Mouse (Mus musculus) forebrain, embryonic 12.5 days (tissue): ENCODE results near the gene Cep128. TPM values are rescaled to one million over a fixed set of nuclear protein-coding genes. Genes with fewer than 3 reads are reported as not detected.

Experiments
- ATAC-seq: fragments of 200-750 bp; cut with Nextera tagmentation; 2 replicates; pipeline ENCODE4 v1.8.0; 2017; ENCODE audit warnings: moderate TSS enrichment; ENCODE audit not compliant: low FRiP score
- H3K27ac ChIP-seq: fragments of 300-500 bp; sonication (generic); 2 replicates; pipeline ENCODE4 v1.5.1; 2016; ENCODE audit warnings: mild to moderate bottlenecking
- H3K27me3 ChIP-seq: fragments of 300-500 bp; sonication (generic); 2 replicates; pipeline ENCODE4 v1.6.1; 2016; ENCODE audit warnings: mild to moderate bottlenecking
- H3K36me3 ChIP-seq: fragments of 300-500 bp; sonication (generic); replicated peaks from 2 replicates; pipeline ENCODE4 v1.6.1; 2016; ENCODE audit warnings: mild to moderate bottlenecking
- H3K4me1 ChIP-seq: fragments of 300-500 bp; sonication (generic); 2 replicates; pipeline ENCODE4 v1.6.1; 2016
- H3K4me2 ChIP-seq: fragments of 300-500 bp; sonication (generic); 2 replicates; pipeline ENCODE4 v1.6.1; 2016; ENCODE audit warnings: mild to moderate bottlenecking, moderate library complexity
- H3K4me3 ChIP-seq: fragments of 300-500 bp; sonication (generic); replicated peaks from 2 replicates; pipeline ENCODE4 v1.5.1; 2016; ENCODE audit warnings: mild to moderate bottlenecking
- H3K9ac ChIP-seq: fragments of 300-500 bp; sonication (generic); 2 replicates; pipeline ENCODE4 v1.6.1; 2016; ENCODE audit warnings: mild to moderate bottlenecking
- H3K9me3 ChIP-seq: fragments of 300-500 bp; sonication (generic); 2 replicates; pipeline ENCODE4 v1.6.1; 2016
- WGBS: fragments of 180-500 bp; shearing (Covaris S2); methylation state at CpG from one replicate; pipeline ENCODE4 v1.1.7; 2016; 5-methylcytosine and 5-hydroxymethylcytosine counted together
- polyA plus RNA-seq: library from polyadenylated mRNA; unstranded; fragments of >200 nt; fragmentation: Nextera tagmentation; extraction: Ambion mirVana; gene quantifications from 2 replicates; pipeline ENCODE4 v1.2.1, GENCODE M21; 2016

Gene Cep128
- polyA plus RNA-seq, 1 experiment from 2014 or later = 11.1 TPM

DNA sequence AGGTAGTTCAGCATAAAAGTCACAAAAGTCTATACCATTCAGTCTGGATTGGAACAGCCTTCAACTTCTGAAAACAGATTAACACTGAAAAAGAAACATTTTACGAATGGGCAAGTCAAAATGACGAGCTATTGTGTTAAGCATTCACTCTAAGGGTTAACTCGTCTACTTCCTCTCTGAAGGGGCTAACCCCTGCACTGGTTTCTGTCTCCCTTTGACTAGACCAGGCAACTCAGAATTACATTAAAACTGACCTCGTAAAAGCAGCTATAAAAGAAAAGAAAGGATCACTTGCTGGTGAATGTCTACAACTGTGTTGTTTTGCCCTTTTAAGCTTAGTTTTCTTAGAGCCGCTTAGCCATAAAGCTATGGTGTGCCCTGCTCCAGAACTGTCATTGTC, 79.2 kb downstream of the Cep128 start:
- Histone ChIP-seq H3K27ac (no peak overlapping the region), H3K36me3 (no peaks in the 10 kb centered on the region), H3K4me2 (no peak overlapping the region), H3K27me3 (no peaks in the 10 kb centered on the region), H3K9me3 (no peaks in the 10 kb centered on the region), H3K9ac (no peak overlapping the region), H3K4me1 (no peaks in the 10 kb centered on the region), H3K4me3 (no peak overlapping the region)
- WGBS = 69% methylated on average over 5 of the region's 5 CpGs
- ATAC-seq = no peak

GRCm38 (mm10) chr12:91298700-91299099, 85.5 kb downstream of the Cep128 start:
- Histone ChIP-seq H3K9me3 (no peaks in the 10 kb centered on the region; the same call in 1 of the 2 replicates), H3K27ac (no peak overlapping the region)
- 95% methylated on average over 6 of the region's 6 CpGs for WGBS

GRCm38 (mm10) chr12:91295870-91296269, 88.3 kb downstream of the Cep128 start:
- H3K27ac ChIP-seq = no peak overlapping the region
- H3K4me1 ChIP-seq = no peaks in the 10 kb centered on the region
- no peak overlapping the region for H3K4me2 ChIP-seq
- H3K9me3 ChIP-seq = no peaks in the 10 kb centered on the region; the same call in 1 of the 2 replicates
- H3K36me3 ChIP-seq = 0 out of 2 replicates have a peak, but pooled peaks cover 6% of the 10 kb centered on the region
- no peak overlapping the region for H3K9ac ChIP-seq
- no peak overlapping the region for H3K4me3 ChIP-seq
- ATAC-seq = no peak
- 84% methylated on average over 7 of the region's 7 CpGs for WGBS
- no peaks in the 10 kb centered on the region for H3K27me3 ChIP-seq

More at GRCm38 (mm10) chr12:91298700-91299099, 85.5 kb downstream of the Cep128 start:
- Histone ChIP-seq H3K4me2 (no peak overlapping the region), H3K4me3 (no peak overlapping the region), H3K27me3 (no peaks in the 10 kb centered on the region), H3K36me3 (0 out of 2 replicates have a peak, but pooled peaks cover 6% of the 10 kb centered on the region), H3K4me1 (no peaks in the 10 kb centered on the region), H3K9ac (no peak overlapping the region)
- no peak for ATAC-seq

DNA sequence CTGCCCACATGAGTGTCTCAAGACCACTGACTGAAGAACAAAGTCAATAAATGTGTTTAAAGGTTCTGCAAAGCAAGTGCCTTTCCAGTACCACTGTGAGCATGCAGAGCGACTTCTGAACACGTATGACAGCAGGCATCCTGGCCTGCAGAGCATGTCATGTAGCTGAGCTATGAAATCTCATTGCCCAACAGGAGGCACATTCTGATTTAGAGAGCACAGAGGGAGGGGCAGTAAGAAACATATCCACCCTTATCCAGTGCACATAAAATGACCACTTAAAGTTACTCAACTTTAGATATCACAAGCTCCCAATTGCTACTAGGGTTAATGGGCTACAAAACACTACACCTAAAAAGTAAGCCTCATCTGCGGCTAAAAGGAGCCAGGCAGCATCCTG, 88.8 kb downstream of the Cep128 start:
- WGBS = 91% methylated on average over 3 of the region's 3 CpGs
- ATAC-seq = no peak
- Histone ChIP-seq H3K36me3 (0 out of 2 replicates have a peak, but pooled peaks cover 6% of the 10 kb centered on the region), H3K9me3 (no peaks in the 10 kb centered on the region; the same call in 1 of the 2 replicates), H3K4me2 (no peak overlapping the region), H3K27me3 (no peaks in the 10 kb centered on the region), H3K9ac (no peak overlapping the region), H3K27ac (no peak overlapping the region), H3K4me3 (no peak overlapping the region), H3K4me1 (no peaks in the 10 kb centered on the region)

GRCm38 (mm10) chr12:91273936-91274335, 110.3 kb downstream of the Cep128 start:
- no peaks in the 10 kb centered on the region for H3K27me3 ChIP-seq
- H3K4me1 ChIP-seq = no peaks in the 10 kb centered on the region
- no peak overlapping the region for H3K4me2 ChIP-seq
- H3K9ac ChIP-seq = no peak overlapping the region
- no peak overlapping the region for H3K27ac ChIP-seq
- 96% methylated on average over 2 of the region's 2 CpGs for WGBS
- H3K36me3 ChIP-seq = no peaks in the 10 kb centered on the region
- no peak for ATAC-seq
- H3K9me3 ChIP-seq = no peaks in the 10 kb centered on the region
- no peak overlapping the region for H3K4me3 ChIP-seq

DNA sequence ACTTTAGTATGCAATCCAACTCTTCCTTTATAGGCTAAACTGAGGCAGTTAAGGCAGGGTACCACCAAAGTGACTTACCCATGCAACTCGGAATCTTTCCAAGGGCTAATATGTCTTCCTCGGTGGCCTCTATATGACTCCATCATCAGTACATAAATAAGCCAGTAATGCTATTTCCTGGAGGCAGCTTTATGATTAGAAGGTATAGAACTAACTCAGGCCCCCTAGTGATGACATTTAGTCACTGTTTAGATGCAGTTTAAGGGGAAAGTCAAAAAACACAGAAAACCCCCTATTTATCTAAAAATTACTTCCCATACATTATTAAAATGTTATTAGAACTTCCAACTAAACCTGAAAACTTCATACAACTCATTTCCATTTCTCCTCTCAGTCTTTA, 114.6 kb downstream of the Cep128 start:
- no peak overlapping the region for H3K4me3 ChIP-seq
- no peak overlapping the region for H3K27ac ChIP-seq
- ATAC-seq = no peak
- 0 out of 2 replicates have a peak, but pooled peaks cover 4% of the 10 kb centered on the region for H3K4me1 ChIP-seq
- 96% methylated on average over 2 of the region's 2 CpGs for WGBS
- no peaks in the 10 kb centered on the region for H3K9me3 ChIP-seq
- no peak overlapping the region for H3K9ac ChIP-seq
- H3K4me2 ChIP-seq = no peak overlapping the region
- H3K27me3 ChIP-seq = no peaks in the 10 kb centered on the region
- no peaks in the 10 kb centered on the region for H3K36me3 ChIP-seq

DNA sequence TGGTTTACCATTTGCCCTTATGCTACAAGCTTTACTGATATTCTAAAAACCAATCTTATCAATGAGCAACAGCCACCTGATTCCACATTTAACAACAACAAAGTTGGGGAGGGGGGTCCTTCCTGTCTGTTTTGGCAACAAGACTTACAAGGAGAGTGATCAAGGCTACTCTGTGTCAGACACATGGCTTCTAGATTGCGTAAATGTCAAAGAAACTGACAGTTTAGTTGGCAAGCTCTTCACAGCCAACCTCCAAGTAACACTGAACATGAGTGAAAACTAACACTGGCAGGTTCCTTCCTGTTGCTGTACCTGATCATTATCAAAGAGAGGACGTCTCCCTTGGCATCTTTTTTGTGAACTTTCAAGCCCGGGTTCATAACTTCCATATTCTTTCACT, 115.2 kb downstream of the Cep128 start:
- ATAC-seq = no peak
- 87% methylated on average over 3 of the region's 3 CpGs for WGBS
- Histone ChIP-seq H3K9ac (no peak overlapping the region), H3K27me3 (no peaks in the 10 kb centered on the region), H3K27ac (no peak overlapping the region), H3K4me3 (no peak overlapping the region), H3K4me2 (no peak overlapping the region), H3K4me1 (0 out of 2 replicates have a peak, but pooled peaks cover 5% of the 10 kb centered on the region), H3K36me3 (no peaks in the 10 kb centered on the region), H3K9me3 (no peaks in the 10 kb centered on the region)

- Histone ChIP-seq H3K27ac (no peak overlapping the region), H3K4me2 (no peak overlapping the region), H3K9ac (no peak overlapping the region), H3K27me3 (no peaks in the 10 kb centered on the region), H3K9me3 (no peaks in the 10 kb centered on the region), H3K4me1 (0 out of 2 replicates have a peak, but pooled peaks cover 5% of the 10 kb centered on the region), H3K4me3 (no peak overlapping the region), H3K36me3 (no peaks in the 10 kb centered on the region)
- no peak for ATAC-seq
- WGBS = 85% methylated on average over 2 of the region's 2 CpGs
These were observed 118.2 kb downstream of the Cep128 start for GRCm38 (mm10) chr12:91266014-91266413.

DNA sequence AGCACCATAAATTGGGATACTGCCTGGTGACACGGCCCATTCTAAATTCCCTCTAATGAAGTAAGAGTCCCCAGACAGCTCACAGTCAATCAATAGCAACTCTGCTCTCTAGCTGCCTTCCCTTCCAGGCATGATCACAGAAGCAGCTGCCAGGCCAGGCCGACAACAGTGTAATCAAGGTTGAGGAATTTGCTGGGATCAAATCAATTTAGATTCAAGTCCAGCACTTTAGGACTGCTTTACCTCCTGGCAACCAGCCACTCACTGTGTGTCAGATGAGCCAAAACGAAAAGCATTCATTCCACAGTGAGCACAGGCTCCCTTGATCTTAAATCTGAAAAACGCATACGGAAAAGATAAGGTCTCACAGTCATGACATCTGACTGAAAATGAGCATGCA, 118.7 kb downstream of the Cep128 start:
- Histone ChIP-seq H3K36me3 (no peaks in the 10 kb centered on the region), H3K27ac (peak overlapping the region; percentile 37; the same call in 1 of the 2 replicates), H3K4me3 (no peak overlapping the region), H3K9me3 (no peaks in the 10 kb centered on the region), H3K4me1 (0 out of 2 replicates have a peak, but pooled peaks cover 5% of the 10 kb centered on the region), H3K9ac (no peak overlapping the region), H3K27me3 (no peaks in the 10 kb centered on the region), H3K4me2 (no peak overlapping the region)
- WGBS = 44% methylated on average over 5 of the region's 5 CpGs
- ATAC-seq = peak; percentile 82

GRCm38 (mm10) chr12:91264828-91265355, 119.3 kb downstream of the Cep128 start:
- 57% methylated on average over 3 of the region's 3 CpGs for WGBS
- Histone ChIP-seq H3K9ac (no peak overlapping the region), H3K4me2 (no peak overlapping the region), H3K27ac (no peak overlapping the region), H3K4me1 (0 out of 2 replicates have a peak, but pooled peaks cover 5% of the 10 kb centered on the region), H3K36me3 (peaks cover 4% of the 10 kb centered on the region; the same call in 1 of the 2 replicates), H3K9me3 (no peaks in the 10 kb centered on the region), H3K4me3 (no peak overlapping the region), H3K27me3 (no peaks in the 10 kb centered on the region)
- peak; percentile 21; the same call in 1 of the 2 replicates for ATAC-seq

GRCm38 (mm10) chr12:91263705-91264104, 120.5 kb downstream of the Cep128 start:
- Histone ChIP-seq H3K4me1 (0 out of 2 replicates have a peak, but pooled peaks cover 5% of the 10 kb centered on the region), H3K4me3 (no peak overlapping the region), H3K4me2 (no peak overlapping the region), H3K27me3 (no peaks in the 10 kb centered on the region), H3K36me3 (peaks cover 10% of the 10 kb centered on the region; the same call in 1 of the 2 replicates), H3K9ac (no peak overlapping the region), H3K9me3 (no peaks in the 10 kb centered on the region), H3K27ac (no peak overlapping the region)
- WGBS = 76% methylated on average over 3 of the region's 3 CpGs
- no peak for ATAC-seq

- no peak overlapping the region for H3K27ac ChIP-seq
- no peak for ATAC-seq
- H3K4me1 ChIP-seq = 0 out of 2 replicates have a peak, but pooled peaks cover 5% of the 10 kb centered on the region
- no peak overlapping the region for H3K9ac ChIP-seq
- H3K4me2 ChIP-seq = no peak overlapping the region
- WGBS = 65% methylated on average over 3 of the region's 3 CpGs
- peaks cover 10% of the 10 kb centered on the region; the same call in 1 of the 2 replicates for H3K36me3 ChIP-seq
- no peak overlapping the region for H3K4me3 ChIP-seq
- no peaks in the 10 kb centered on the region for H3K9me3 ChIP-seq
- no peaks in the 10 kb centered on the region for H3K27me3 ChIP-seq
These were observed 121.4 kb downstream of the Cep128 start for GRCm38 (mm10) chr12:91262801-91263200.

DNA sequence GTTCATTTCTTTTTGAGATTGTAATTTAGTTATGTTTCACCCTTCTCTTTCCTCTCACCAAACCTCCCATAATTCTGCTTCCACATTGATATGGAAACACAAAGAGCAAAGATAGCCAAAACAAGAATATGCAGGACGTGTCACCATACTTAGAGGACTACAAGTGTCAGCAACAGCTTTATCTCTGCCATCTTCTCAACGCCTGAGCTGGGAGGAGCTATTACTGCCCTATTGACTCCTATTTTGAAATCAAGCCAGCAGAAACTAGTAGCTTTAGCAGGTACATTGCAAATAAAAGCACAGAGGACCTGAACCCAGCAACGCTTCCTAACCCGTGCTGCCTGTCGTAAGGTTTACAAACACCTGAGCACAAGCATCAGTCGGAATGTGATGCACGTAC, 127.9 kb downstream of the Cep128 start:
- Histone ChIP-seq H3K27ac (no peak overlapping the region), H3K9ac (no peak overlapping the region), H3K36me3 (peaks cover 10% of the 10 kb centered on the region; the same call in 1 of the 2 replicates), H3K27me3 (no peaks in the 10 kb centered on the region), H3K4me2 (no peak overlapping the region), H3K4me1 (no peaks in the 10 kb centered on the region), H3K4me3 (no peak overlapping the region), H3K9me3 (no peaks in the 10 kb centered on the region)
- 97% methylated on average over 7 of the region's 7 CpGs for WGBS
- ATAC-seq = no peak
